8 mouse cellular contexts compared by ENCODE assay signal in genomic region chr9:72807420-72808005, GRCm38 (mm10). TPM values are rescaled to one million over a fixed set of nuclear protein-coding genes. Genes with fewer than 3 reads are reported as not detected.
DNase-seq lines count a peak whose midpoint lies in the region; ATAC-seq and TF ChIP-seq lines count a peak whose summit lies in the region.

No protein-coding gene starts in this region.

- no peaks in the 10 kb centered on the region for H3K36me3 ChIP-seq in ES-Bruce4 (ENCODE audit: control insufficient read depth, insufficient read depth, low read length, poor library complexity, severe bottlenecking)
- no peaks in the 10 kb centered on the region for H3K36me3 ChIP-seq in embryonic facial prominence, embryonic 14.5 days (ENCODE audit: control insufficient read depth, insufficient read depth, low read length)
- H3K36me3 ChIP-seq in heart, postnatal 0 days (replicated peaks; ENCODE audit: control insufficient read depth, insufficient read depth, low read length), result no peaks in the 10 kb centered on the region
- H3K36me3 ChIP-seq in lung, embryonic 16.5 days (ENCODE audit: control insufficient read depth, insufficient read depth, low read length), result no peaks in the 10 kb centered on the region

- ATAC-seq in embryonic facial prominence, embryonic 14.5 days (ENCODE audit: low read depth), result peak; percentile 66
- peak; percentile 56 for ATAC-seq in heart, postnatal 0 days (ENCODE audit: insufficient read depth, low read depth)
- peak; percentile 73 for ATAC-seq in lung, embryonic 16.5 days (ENCODE audit: low read depth)
- ATAC-seq in activated CD4-positive, CD25-positive, alpha-beta regulatory T cell, adult 4 months, result no peak

- no peak for TF ChIP-seq CTCF in ES-Bruce4 (IDR thresholded peaks at IDR 0.05; ENCODE audit: low read depth, low read length)
- TF ChIP-seq CTCF in heart, postnatal 0 days (IDR thresholded peaks at IDR 0.05; ENCODE audit: low read depth), result no peak

- H3K4me3 ChIP-seq in ES-Bruce4 (ENCODE audit: low read depth, low read length), result peak overlapping the region; percentile 85
- peak overlapping the region; percentile 79 for H3K4me3 ChIP-seq in embryonic facial prominence, embryonic 14.5 days (ENCODE audit: low read depth, low read length)
- peak overlapping the region; percentile 64 for H3K4me3 ChIP-seq in heart, postnatal 0 days (ENCODE audit: low read depth, low read length)
- H3K4me3 ChIP-seq in lung, embryonic 16.5 days (ENCODE audit: low read length), result peak overlapping the region; percentile 82

- H3K4me1 ChIP-seq in ES-Bruce4 (ENCODE audit: control insufficient read depth, insufficient read depth, low read length), result peaks cover 5% of the 10 kb centered on the region
- peaks cover 6% of the 10 kb centered on the region; the same call in 1 of the 2 replicates for H3K4me1 ChIP-seq in embryonic facial prominence, embryonic 14.5 days (ENCODE audit: control insufficient read depth, insufficient read depth, low read length)
- H3K4me1 ChIP-seq in heart, postnatal 0 days (ENCODE audit: control insufficient read depth, insufficient read depth), result 0 out of 2 replicates have a peak, but pooled peaks cover 10% of the 10 kb centered on the region
- peaks cover 13% of the 10 kb centered on the region for H3K4me1 ChIP-seq in lung, embryonic 16.5 days (replicated peaks; ENCODE audit: control insufficient read depth, insufficient read depth, low read length)

- H3K27ac ChIP-seq in ES-Bruce4 (ENCODE audit: insufficient read depth, low read length), result no peak overlapping the region
- H3K27ac ChIP-seq in embryonic facial prominence, embryonic 14.5 days (replicated peaks; ENCODE audit: low read depth, low read length), result peak overlapping the region; percentile 83
- H3K27ac ChIP-seq in heart, postnatal 0 days (ENCODE audit: low read depth), result no peak overlapping the region
- peak overlapping the region; percentile 22; the same call in 1 of the 2 replicates for H3K27ac ChIP-seq in lung, embryonic 16.5 days (ENCODE audit: low read length)

- TF ChIP-seq EP300 in ES-Bruce4 (IDR thresholded peaks at IDR 0.05; ENCODE audit: insufficient read depth, low read depth, low read length), result no peak
- no peak for TF ChIP-seq EP300 in heart, postnatal 0 days (IDR thresholded peaks at IDR 0.05; ENCODE audit: low read depth)

- DNase-seq in adrenal gland, postnatal 25 days, result peak; percentile 62
- peak; percentile 66 for DNase-seq in embryonic facial prominence, embryonic 14.5 days (ENCODE audit: low spot score)
- no peak for DNase-seq in heart, postnatal 0 days (ENCODE audit: low spot score)
- DNase-seq in layer of hippocampus, adult 9-11 months, result peak; percentile 64
- DNase-seq in right cerebral cortex, postnatal 25 days, result peak; percentile 59

- H3K9ac ChIP-seq in ES-Bruce4 (ENCODE audit: low read depth, poor library complexity, severe bottlenecking), result peak overlapping the region; percentile 83
- H3K9ac ChIP-seq in embryonic facial prominence, embryonic 14.5 days (ENCODE audit: low read depth, low read length), result peak overlapping the region; percentile 86
- H3K9ac ChIP-seq in heart, postnatal 0 days (replicated peaks; ENCODE audit: low read depth, low read length), result peak overlapping the region; percentile 67
- peak overlapping the region; percentile 79 for H3K9ac ChIP-seq in lung, embryonic 16.5 days (ENCODE audit: low read length)

- under 1% methylated on average over 26 of the region's 52 CpGs for WGBS in embryonic facial prominence, embryonic 14.5 days
- WGBS in heart, postnatal 0 days, result under 1% methylated on average over 51 of the region's 52 CpGs
- 0% methylated on average over 49 of the region's 52 CpGs for WGBS in lung, embryonic 16.5 days

- peaks cover 9% of the 10 kb centered on the region for H3K27me3 ChIP-seq in ES-Bruce4 (ENCODE audit: control insufficient read depth, insufficient read depth, low read length, poor library complexity, severe bottlenecking)
- H3K27me3 ChIP-seq in embryonic facial prominence, embryonic 14.5 days (replicated peaks; ENCODE audit: control insufficient read depth, insufficient read depth, low read length), result no peaks in the 10 kb centered on the region
- H3K27me3 ChIP-seq in heart, postnatal 0 days (ENCODE audit: control insufficient read depth, insufficient read depth, low read length), result no peaks in the 10 kb centered on the region
- no peaks in the 10 kb centered on the region for H3K27me3 ChIP-seq in lung, embryonic 16.5 days (ENCODE audit: control insufficient read depth, insufficient read depth, low read depth, low read length)

- H3K4me2 ChIP-seq in embryonic facial prominence, embryonic 14.5 days (ENCODE audit: low read depth, low read length), result peak overlapping the region; percentile 100
- H3K4me2 ChIP-seq in heart, postnatal 0 days (ENCODE audit: low read depth, low read length), result peak overlapping the region; percentile 96
- peak overlapping the region; percentile 100 for H3K4me2 ChIP-seq in lung, embryonic 16.5 days (ENCODE audit: low read depth, low read length)

- TF ChIP-seq POLR2A in ES-Bruce4 (IDR thresholded peaks at IDR 0.05; ENCODE audit: insufficient read depth, low read length), result no peak

- no peaks in the 10 kb centered on the region for H3K9me3 ChIP-seq in ES-Bruce4 (replicated peaks; ENCODE audit: control insufficient read depth, insufficient read depth, low read length, poor library complexity, severe bottlenecking)
- H3K9me3 ChIP-seq in embryonic facial prominence, embryonic 14.5 days (ENCODE audit: control insufficient read depth, low read length), result no peaks in the 10 kb centered on the region
- no peaks in the 10 kb centered on the region for H3K9me3 ChIP-seq in heart, postnatal 0 days (replicated peaks; ENCODE audit: control insufficient read depth, low read length)
- H3K9me3 ChIP-seq in lung, embryonic 16.5 days (ENCODE audit: control insufficient read depth, low read length), result no peaks in the 10 kb centered on the region

RNA-seq across cellular contexts. Expression of gene Prtg, which starts 0.8 kb away (rescaled TPM):
- polyA plus RNA-seq in ES-Bruce4 (2011; ENCODE audit: insufficient read depth, insufficient read length, low read depth, missing spikeins), result 72.4 and 78.5 TPM in 2 replicates
- 0.43 and 0.58 TPM in 2 replicates for total RNA-seq in adrenal gland, postnatal 25 days (2021)
- polyA plus RNA-seq in embryonic facial prominence, embryonic 14.5 days (2014; fragmentation: Nextera tagmentation; extraction: Ambion mirVana), result 1.3 and 1.4 TPM in 2 replicates
- 0.04 and 0.73 TPM in 2 replicates for total RNA-seq in heart, postnatal 0 days (2014; rRNA removed; ENCODE audit: low replicate concordance)
- polyA plus RNA-seq in heart, postnatal 0 days (2015; fragmentation: Nextera tagmentation; extraction: Ambion mirVana), result 0.15 and 0.31 TPM in 2 replicates
- polyA plus RNA-seq in lung, embryonic 16.5 days (2015; fragmentation: Nextera tagmentation; extraction: Ambion mirVana), result 0.34 and 0.40 TPM in 2 replicates
- polyA plus RNA-seq in activated CD4-positive, CD25-positive, alpha-beta regulatory T cell, adult 4 months (2017; shearing (Covaris generic)), result not detected

Comparison
In these comparisons a context has a peak if more than half of its experiments do, and no peak if none do; other contexts are left out.
1. H3K27ac ChIP-seq: peak in embryonic facial prominence, embryonic 14.5 days (single experiment) and lung, embryonic 16.5 days (single experiment); none in ES-Bruce4 (single experiment) and heart, postnatal 0 days (single experiment).
2. RNA of gene Prtg, which starts 0.8 kb away (polyA plus RNA-seq): 72.4 to 78.5 TPM in ES-Bruce4; 1.3 to 1.4 TPM in embryonic facial prominence, embryonic 14.5 days, 0.34 to 0.40 TPM in lung, embryonic 16.5 days, 0.15 to 0.31 TPM in heart, postnatal 0 days and not detected in activated CD4-positive, CD25-positive, alpha-beta regulatory T cell, adult 4 months; every median in the first group is over 10 times any median in the second.
3. Peak in every context shown above with its lines, with median percentiles within 50 percentile points of each other: H3K4me3 ChIP-seq, H3K9ac ChIP-seq and H3K4me2 ChIP-seq.